Mouse (Mus musculus): Measurements from ENCODE around the gene Osbpl3. TPM values are rescaled to one million over a fixed set of nuclear protein-coding genes. Genes with fewer than 3 reads are reported as not detected.

Gene Osbpl3
- polyA plus RNA-seq, 1 experiment from 2014 or later, result 12.5 TPM

DNA sequence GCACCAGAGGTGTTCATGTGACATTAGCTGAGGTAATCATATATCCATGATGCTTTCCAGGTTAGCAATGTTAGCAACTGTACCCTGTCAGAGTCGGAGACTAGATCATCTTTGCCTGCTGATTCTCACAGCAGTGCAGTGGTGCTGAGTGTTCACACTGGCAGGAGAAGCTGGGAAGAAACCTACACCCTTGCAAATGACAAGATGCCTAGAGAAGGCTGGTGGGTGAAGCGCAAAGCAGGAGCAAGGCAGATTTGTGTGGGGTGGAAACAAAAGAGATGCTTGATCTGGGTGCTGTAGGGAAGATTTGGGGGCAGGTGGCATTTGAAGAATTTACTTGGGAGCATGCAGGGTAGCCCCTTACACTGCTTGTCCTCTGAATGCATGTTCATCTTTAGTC lies 34.5 kb upstream of the Osbpl3 start:
- 79% methylated on average over 2 of the region's 2 CpGs for WGBS
- Histone ChIP-seq H3K9me3 (ENCODE audit: control insufficient read depth) (no peaks in the 10 kb centered on the region), H3K4me3 (ENCODE audit: low read depth, low read length) (no peak overlapping the region), H3K27ac (ENCODE audit: low read depth, low read length) (no peak overlapping the region), H3K4me1 (replicated peaks; ENCODE audit: control insufficient read depth, insufficient read depth, low read length) (no peaks in the 10 kb centered on the region), H3K36me3 (ENCODE audit: control insufficient read depth, insufficient read depth) (no peaks in the 10 kb centered on the region), H3K9ac (ENCODE audit: low read depth, low read length) (no peak overlapping the region), H3K27me3 (replicated peaks; ENCODE audit: control insufficient read depth, insufficient read depth, low read length) (no peaks in the 10 kb centered on the region), H3K4me2 (replicated peaks; ENCODE audit: low read depth) (no peak overlapping the region)
- ATAC-seq, result no peak
- no peak for TF ChIP-seq CTCF (IDR thresholded peaks at IDR 0.05; ENCODE audit: low read depth)

DNA sequence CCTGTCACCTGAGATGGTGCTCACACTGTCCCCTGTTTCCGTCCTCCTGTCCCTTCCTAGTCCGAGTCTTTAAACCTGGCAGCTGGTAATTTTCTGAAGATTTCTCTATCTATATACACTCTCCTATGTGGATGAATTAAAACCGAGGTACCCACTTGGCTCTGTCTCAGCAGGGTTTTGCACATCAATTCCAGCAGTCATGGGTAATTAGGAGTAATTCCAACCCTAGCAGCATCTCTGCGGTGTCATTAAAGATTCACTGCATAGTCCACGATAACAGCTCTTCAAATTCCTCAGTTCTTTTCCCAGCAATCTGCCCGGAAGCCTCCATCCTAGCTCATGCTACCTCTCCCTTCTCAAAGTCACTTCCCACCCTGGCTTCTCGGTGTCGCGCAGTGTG lies 33.4 kb upstream of the Osbpl3 start:
- H3K4me2 ChIP-seq (replicated peaks; ENCODE audit: low read depth), result no peak overlapping the region
- WGBS, result 67% methylated on average over 9 of the region's 9 CpGs
- no peaks in the 10 kb centered on the region for H3K4me1 ChIP-seq (replicated peaks; ENCODE audit: control insufficient read depth, insufficient read depth, low read length)
- no peak overlapping the region for H3K27ac ChIP-seq (ENCODE audit: low read depth, low read length)
- no peak overlapping the region for H3K9ac ChIP-seq (ENCODE audit: low read depth, low read length)
- no peak for TF ChIP-seq CTCF (IDR thresholded peaks at IDR 0.05; ENCODE audit: low read depth)
- H3K27me3 ChIP-seq (replicated peaks; ENCODE audit: control insufficient read depth, insufficient read depth, low read length), result no peaks in the 10 kb centered on the region
- H3K9me3 ChIP-seq (ENCODE audit: control insufficient read depth), result no peaks in the 10 kb centered on the region
- no peak for ATAC-seq
- no peak overlapping the region for H3K4me3 ChIP-seq (ENCODE audit: low read depth, low read length)
- H3K36me3 ChIP-seq (ENCODE audit: control insufficient read depth, insufficient read depth), result no peaks in the 10 kb centered on the region

DNA sequence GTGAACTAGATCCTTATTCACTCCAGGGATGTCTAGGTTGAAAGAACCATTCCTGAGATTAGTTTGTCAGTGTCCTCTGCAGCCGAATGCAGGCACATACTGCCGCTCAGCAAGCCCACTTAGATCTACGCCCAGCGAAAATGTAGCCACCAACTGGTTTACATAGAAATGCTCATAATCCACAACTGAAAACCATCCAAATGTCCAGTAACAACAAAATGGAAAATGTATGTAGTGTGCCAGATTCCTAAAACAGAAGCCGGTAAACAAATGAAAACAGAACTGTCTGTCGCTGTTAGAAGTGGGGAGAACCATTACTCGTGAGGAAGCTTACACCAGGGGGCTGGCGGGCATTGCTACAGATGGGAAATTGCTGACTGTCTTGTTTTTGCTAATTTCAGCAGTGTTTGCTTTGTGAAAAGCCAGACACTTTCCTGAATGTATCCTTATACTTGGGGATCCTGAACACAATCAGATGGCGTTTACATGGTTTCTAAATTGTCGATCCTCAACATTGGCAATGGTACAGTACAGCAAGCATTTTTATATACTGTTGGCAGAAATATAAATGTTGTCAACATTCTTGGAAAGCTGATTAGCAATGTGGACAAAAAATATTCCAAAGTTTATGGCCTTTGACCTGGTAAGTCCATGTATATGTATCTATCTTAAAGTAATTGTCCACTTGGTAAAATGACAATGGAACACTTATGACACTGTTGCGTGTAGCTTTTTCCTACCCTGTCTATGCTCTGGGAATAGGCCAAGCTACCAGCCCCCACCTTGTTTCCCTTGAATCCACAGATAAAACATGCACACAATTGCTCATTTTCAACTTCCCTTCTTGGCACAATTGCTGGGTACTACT lies 30.3 kb upstream of the Osbpl3 start:
- no peak overlapping the region for H3K4me3 ChIP-seq (ENCODE audit: low read depth, low read length)
- no peak for TF ChIP-seq CTCF (IDR thresholded peaks at IDR 0.05; ENCODE audit: low read depth)
- no peaks in the 10 kb centered on the region for H3K36me3 ChIP-seq (ENCODE audit: control insufficient read depth, insufficient read depth)
- no peak overlapping the region for H3K27ac ChIP-seq (ENCODE audit: low read depth, low read length)
- no peak for ATAC-seq
- no peak overlapping the region for H3K4me2 ChIP-seq (replicated peaks; ENCODE audit: low read depth)
- H3K27me3 ChIP-seq (replicated peaks; ENCODE audit: control insufficient read depth, insufficient read depth, low read length), result no peaks in the 10 kb centered on the region
- no peaks in the 10 kb centered on the region for H3K4me1 ChIP-seq (replicated peaks; ENCODE audit: control insufficient read depth, insufficient read depth, low read length)
- 74% methylated on average over 11 of the region's 11 CpGs for WGBS
- no peak overlapping the region for H3K9ac ChIP-seq (ENCODE audit: low read depth, low read length)
- H3K9me3 ChIP-seq (ENCODE audit: control insufficient read depth), result no peaks in the 10 kb centered on the region

DNA sequence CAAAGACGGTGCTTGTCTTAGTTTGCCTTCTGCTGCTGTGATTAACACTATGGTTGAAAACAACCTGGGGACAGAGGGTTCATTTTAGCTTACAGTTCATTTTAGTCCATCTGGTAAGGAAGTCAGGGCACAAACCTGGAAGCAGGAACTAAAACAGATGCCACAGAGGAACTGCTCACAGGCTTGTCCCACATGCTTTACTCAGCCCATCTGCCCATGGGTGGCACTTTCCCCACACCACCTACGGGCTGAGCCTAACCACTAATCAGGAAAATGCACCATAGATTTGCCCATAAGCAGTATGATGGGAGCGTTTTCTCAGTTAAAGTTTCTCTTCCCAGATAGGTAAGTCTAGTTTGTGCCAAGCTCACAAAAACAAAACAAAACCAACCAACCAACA lies 27.4 kb upstream of the Osbpl3 start:
- no peak overlapping the region for H3K27ac ChIP-seq (ENCODE audit: low read depth, low read length)
- H3K27me3 ChIP-seq (replicated peaks; ENCODE audit: control insufficient read depth, insufficient read depth, low read length), result no peaks in the 10 kb centered on the region
- H3K36me3 ChIP-seq (ENCODE audit: control insufficient read depth, insufficient read depth), result no peaks in the 10 kb centered on the region
- WGBS, result 91% methylated on average over 3 of the region's 3 CpGs
- H3K9me3 ChIP-seq (ENCODE audit: control insufficient read depth), result no peaks in the 10 kb centered on the region
- no peak for ATAC-seq
- no peaks in the 10 kb centered on the region for H3K4me1 ChIP-seq (replicated peaks; ENCODE audit: control insufficient read depth, insufficient read depth, low read length)
- H3K9ac ChIP-seq (ENCODE audit: low read depth, low read length), result no peak overlapping the region
- no peak overlapping the region for H3K4me3 ChIP-seq (ENCODE audit: low read depth, low read length)
- H3K4me2 ChIP-seq (replicated peaks; ENCODE audit: low read depth), result no peak overlapping the region
- no peak for TF ChIP-seq CTCF (IDR thresholded peaks at IDR 0.05; ENCODE audit: low read depth)

DNA sequence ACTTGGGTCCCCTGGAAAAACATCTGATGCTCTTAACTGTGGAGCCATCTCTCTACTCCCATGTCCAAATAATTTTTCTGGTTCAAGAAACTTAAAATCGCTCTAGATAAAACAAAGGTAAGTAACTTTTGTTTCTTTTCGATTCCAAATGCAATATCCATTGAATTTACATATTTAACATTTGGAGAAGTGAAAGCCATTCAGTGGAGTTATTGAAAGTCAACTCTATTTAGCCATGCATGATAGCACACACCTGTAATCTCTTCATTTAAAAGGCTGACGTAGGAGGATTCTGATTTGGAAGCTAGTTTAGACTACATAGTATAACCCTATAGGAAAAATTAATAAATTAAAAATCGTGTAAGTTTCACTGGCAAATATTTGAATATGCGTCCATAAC lies 25.5 kb upstream of the Osbpl3 start:
- no peaks in the 10 kb centered on the region for H3K4me1 ChIP-seq (replicated peaks; ENCODE audit: control insufficient read depth, insufficient read depth, low read length)
- H3K9ac ChIP-seq (ENCODE audit: low read depth, low read length), result no peak overlapping the region
- H3K27ac ChIP-seq (ENCODE audit: low read depth, low read length), result no peak overlapping the region
- no peak for ATAC-seq
- no peaks in the 10 kb centered on the region for H3K27me3 ChIP-seq (replicated peaks; ENCODE audit: control insufficient read depth, insufficient read depth, low read length)
- no peak for TF ChIP-seq CTCF (IDR thresholded peaks at IDR 0.05; ENCODE audit: low read depth)
- no peak overlapping the region for H3K4me2 ChIP-seq (replicated peaks; ENCODE audit: low read depth)
- no peaks in the 10 kb centered on the region for H3K36me3 ChIP-seq (ENCODE audit: control insufficient read depth, insufficient read depth)
- H3K4me3 ChIP-seq (ENCODE audit: low read depth, low read length), result no peak overlapping the region
- WGBS, result 91% methylated on average over 5 of the region's 5 CpGs
- no peaks in the 10 kb centered on the region for H3K9me3 ChIP-seq (ENCODE audit: control insufficient read depth)

DNA sequence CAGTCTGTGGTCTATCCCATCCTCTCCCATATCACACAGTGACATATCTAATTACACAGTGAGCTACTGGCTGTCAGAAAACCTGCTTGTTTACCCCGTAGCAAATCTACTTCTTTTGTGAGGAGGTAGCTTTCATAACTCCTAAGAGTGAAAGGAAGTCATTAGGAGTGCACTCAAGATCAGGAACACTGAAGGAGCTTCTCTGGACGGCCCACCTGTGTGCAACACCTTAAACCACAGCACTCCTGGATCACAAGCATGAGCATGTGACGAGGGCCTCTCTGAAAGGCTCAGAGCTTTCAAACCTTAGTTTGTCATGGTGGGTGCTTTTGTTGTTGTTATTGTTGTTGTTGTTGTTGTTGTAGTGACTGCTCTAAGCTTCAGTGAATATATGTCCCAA lies 10.4 kb upstream of the Osbpl3 start:
- Histone ChIP-seq H3K4me1 (replicated peaks; ENCODE audit: control insufficient read depth, insufficient read depth, low read length) (no peaks in the 10 kb centered on the region), H3K9me3 (ENCODE audit: control insufficient read depth) (no peaks in the 10 kb centered on the region), H3K27ac (ENCODE audit: low read depth, low read length) (no peak overlapping the region), H3K9ac (ENCODE audit: low read depth, low read length) (no peak overlapping the region), H3K36me3 (ENCODE audit: control insufficient read depth, insufficient read depth) (no peaks in the 10 kb centered on the region), H3K4me2 (replicated peaks; ENCODE audit: low read depth) (no peak overlapping the region), H3K4me3 (ENCODE audit: low read depth, low read length) (no peak overlapping the region), H3K27me3 (replicated peaks; ENCODE audit: control insufficient read depth, insufficient read depth, low read length) (no peaks in the 10 kb centered on the region)
- TF ChIP-seq CTCF (IDR thresholded peaks at IDR 0.05; ENCODE audit: low read depth), result no peak
- 80% methylated on average over 3 of the region's 3 CpGs for WGBS
- ATAC-seq, result no peak
